Mouse (Mus musculus): ENCODE measurements at regions not wholly inside any gene's neighbourhood (a gene's known extent, or its start where the extent isn't known, plus 50 kb on each side); places are given as distances from the start of the nearest gene placed in this dataset.
"Not testable (repeated sequence)": the region's sequence is repeated elsewhere in the genome, so short reads cannot be mapped to it uniquely, and the experiment has no call there.

DNA sequence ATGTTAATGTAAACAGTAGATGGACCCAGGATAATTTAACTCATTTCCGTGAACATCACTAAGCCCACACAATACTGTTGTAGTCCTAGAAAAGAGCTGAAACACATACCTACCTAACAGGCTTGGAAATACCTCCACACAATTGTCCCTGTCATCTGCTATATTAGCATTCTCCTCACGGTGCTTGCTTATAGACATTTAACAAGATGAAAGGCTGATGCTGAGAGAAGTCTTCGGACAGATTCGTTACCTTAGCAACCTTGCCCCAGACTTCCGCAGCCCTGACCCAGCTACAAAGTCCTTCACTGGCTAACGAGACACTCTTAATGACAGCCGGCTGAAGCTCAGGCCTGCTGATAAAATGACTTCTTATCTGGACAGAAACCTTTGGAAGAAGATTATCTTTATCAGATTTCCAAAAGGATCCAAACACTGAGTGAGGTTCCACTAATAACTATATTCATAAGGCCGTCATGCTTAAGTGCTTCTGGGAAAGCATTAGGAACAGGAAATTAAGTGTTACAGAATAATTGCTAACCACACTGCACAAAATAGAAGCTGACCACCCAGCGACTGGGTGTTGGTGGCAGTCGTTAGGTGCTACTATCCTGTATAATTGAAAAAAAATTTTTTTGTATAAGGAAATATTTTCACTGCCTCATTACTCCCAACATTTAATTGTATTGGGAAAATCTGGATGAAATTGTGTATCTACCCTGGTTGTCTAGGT lies 267.0 kb upstream of the Tmpo start:
- CTCF ChIA-PET: no interaction called here

GRCm38 (mm10) chr10:91443321-91443720 lies 262.2 kb upstream of the Tmpo start:
- CTCF ChIA-PET: no interaction called here

- CTCF ChIA-PET: no interaction called here
Measured at GRCm38 (mm10) chr10:91440051-91440450, 258.9 kb upstream of the Tmpo start.

DNA sequence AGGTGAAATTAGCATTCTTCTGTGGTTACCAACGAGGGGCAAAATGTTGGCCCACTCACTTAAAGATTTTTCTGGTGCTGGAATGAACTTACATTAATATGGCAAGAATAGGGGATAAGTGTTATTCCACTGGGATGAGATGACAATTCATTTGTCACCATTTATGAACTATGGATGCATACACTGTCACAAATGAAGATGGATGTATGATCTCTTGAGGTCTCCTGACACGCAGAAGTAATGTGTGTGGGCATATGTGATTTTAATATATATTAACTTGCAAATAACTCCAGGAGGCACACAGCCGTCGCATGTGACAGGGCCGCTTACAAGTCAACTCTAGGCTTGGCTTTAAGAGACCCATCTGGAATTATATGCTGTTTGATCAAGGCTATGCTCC lies 256.8 kb upstream of the Tmpo start:
- CTCF ChIA-PET: no interaction called here

- CTCF ChIA-PET: no interaction called here
Measured at GRCm38 (mm10) chr10:91436091-91436569, 255.0 kb upstream of the Tmpo start.

DNA sequence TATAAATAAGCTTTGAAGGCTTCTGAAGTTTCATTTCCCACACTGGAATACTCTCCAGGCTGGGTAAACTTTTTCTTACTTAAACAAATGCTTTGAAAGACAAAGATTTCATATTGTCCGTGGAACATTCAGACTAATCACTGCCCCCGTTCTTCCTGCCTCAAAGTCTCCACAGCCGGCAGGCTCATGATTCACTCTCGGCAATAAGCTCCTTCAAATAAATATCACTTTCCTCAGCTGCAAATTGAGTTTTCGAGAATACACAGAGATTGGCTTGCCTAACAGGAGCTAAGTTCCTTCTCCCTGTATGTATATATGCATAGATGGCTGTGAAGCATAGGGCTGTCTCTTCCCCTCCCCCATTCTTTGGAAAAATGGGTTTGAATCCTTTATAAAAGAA lies 249.2 kb upstream of the Tmpo start:
- CTCF ChIA-PET: no interaction called here

- CTCF ChIA-PET: no interaction called here
Measured at GRCm38 (mm10) chr10:91426584-91426983, 245.5 kb upstream of the Tmpo start.

- CTCF ChIA-PET: not testable (repeated sequence)
Measured at GRCm38 (mm10) chr10:91425625-91426385, 244.7 kb upstream of the Tmpo start.

DNA sequence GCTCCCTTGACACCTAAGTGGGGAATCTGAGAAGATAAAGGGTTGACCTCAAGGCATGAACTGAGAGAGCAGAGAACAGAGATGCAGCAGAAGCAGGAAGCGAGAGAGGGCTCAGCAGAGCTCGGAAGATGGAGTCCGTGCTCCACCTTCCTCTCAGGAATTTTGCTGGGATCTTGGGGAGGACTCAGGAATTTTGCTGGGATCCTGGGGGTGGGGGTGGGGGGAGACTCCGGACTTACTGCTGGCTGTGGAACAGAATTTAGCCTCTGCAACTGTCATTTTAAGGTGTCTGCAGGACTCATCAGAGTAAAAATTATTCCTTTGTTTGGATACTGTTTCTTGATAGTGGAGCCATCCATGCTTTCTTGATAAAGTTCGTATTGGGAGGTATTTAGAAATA lies 243.7 kb upstream of the Tmpo start:
- CTCF ChIA-PET: no interaction called here

DNA sequence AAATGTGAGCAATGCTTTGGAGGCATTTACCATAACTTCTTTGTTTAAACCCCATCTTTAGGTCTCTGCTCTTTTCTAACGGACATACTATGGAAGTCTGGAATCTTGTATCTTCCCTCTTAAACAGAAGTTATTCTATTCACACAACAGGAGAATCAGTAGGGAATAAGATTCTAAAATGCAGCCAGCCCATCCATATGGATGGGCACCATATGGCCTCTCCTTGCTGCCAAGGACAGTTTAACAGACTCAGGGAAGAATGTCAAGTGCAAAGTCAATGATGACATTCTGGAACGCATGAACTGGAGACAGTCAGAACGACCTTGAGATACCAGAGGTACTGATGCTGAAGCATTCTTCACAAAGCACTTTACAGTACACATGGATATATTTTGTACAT lies 206.1 kb upstream of the Tmpo start:
- CTCF ChIA-PET: no interaction called here

GRCm38 (mm10) chr10:91384372-91384771 lies 203.3 kb upstream of the Tmpo start:
- CTCF ChIA-PET: no interaction called here

DNA sequence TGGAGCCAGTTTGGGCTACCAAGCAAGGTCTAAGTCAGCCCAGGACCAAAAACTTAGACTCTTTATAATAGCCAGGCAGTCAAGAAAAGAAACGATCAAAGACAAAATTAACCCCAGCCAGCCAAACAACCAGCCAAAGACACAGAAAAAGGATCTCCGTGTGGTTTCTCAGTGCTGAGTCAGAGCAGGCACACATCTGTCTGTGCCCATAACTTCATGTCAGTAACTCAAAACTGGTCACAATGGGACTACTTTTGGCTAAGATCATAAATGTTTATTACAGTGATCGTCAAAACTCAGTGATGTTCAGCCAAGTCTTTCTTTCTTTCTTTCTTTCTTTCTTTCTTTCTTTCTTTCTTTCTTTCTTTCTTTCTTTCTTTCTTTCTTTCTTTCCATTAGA lies 195.6 kb upstream of the Tmpo start:
- CTCF ChIA-PET: no interaction called here

DNA sequence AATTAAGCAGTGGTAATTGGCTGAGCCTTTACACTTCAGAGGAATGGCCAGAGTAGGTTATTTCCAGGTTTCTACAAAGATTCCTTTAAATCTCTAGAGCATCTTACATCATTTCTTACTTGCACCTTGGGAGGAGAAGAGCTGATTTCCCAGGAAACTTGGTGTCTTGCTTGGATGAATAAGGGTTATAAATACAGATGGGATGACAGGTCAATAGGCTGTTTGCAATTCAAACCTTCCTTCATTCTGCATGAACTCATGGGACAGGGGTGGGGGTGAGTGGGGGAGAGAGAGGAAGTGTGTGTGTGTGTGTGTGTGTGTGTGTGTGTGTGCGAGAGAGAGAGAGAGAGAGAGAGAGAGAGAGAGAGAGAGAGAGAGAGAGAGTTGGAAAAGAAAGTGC lies 186.4 kb upstream of the Tmpo start:
- CTCF ChIA-PET: no interaction called here

GRCm38 (mm10) chr10:91362587-91362986 lies 181.5 kb upstream of the Tmpo start:
- CTCF ChIA-PET: no interaction called here

- CTCF ChIA-PET: no interaction called here
Measured at GRCm38 (mm10) chr10:91361621-91362020, 180.5 kb upstream of the Tmpo start.

DNA sequence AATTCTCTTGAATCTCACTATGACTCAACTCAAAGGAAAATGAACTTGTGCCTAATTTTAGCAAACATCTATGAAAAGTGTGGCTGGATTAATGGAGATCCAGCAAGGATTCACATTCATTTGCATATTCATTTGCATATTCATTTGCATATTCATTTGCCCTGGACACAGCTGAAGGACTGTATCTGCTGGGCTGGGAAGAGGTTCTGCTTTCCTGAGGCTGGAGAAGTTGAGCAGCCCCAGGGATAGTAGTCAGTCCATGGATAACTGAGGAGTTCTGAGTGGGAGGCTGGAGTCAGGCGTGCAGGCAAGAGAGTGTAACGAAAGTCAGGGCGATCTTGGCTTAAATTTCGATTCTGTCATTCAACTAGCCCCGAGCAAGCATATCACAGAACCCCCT lies 164.3 kb upstream of the Tmpo start:
- CTCF ChIA-PET: no interaction called here

DNA sequence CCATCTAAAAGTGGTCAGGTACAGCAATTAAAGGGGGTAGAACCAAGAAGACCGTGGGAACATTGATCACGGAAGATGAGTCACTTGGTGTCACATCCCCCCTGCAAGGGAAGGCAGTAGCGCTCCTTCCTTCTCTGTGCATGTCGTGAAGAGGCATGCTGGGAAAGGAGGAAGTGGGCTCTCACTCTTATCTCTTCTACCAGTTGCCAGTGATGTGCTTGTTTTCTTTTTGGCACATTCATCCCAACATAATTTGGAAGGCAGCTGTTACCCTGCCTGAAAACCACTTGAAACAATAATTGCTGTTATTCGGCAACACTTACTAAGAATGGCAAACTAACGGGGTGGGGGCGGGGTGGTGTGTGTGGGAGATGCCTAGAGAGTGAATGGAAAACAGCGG lies 161.0 kb upstream of the Tmpo start:
- CTCF ChIA-PET: no interaction called here

DNA sequence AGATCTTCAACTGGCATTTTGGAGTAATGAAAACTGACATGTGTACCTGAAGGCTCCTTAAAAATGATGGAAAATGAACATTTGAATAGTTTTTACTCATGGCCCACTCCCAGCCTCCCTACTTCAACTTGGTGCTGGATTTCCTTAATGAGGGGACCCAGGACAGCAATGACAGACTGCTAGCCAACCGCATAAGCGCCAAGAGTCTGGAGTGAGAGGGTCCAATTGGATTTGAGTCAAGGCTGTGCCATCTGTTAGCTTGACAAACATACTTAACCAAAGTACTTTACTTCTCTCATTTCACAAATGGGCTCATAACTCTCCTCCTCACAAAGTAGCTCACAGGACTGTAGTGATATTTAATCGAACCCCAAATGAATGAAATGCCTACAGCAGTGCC lies 158.2 kb upstream of the Tmpo start:
- CTCF ChIA-PET: no interaction called here

- CTCF ChIA-PET: no interaction called here
Measured at GRCm38 (mm10) chr10:91326661-91327312, 145.7 kb upstream of the Tmpo start.

DNA sequence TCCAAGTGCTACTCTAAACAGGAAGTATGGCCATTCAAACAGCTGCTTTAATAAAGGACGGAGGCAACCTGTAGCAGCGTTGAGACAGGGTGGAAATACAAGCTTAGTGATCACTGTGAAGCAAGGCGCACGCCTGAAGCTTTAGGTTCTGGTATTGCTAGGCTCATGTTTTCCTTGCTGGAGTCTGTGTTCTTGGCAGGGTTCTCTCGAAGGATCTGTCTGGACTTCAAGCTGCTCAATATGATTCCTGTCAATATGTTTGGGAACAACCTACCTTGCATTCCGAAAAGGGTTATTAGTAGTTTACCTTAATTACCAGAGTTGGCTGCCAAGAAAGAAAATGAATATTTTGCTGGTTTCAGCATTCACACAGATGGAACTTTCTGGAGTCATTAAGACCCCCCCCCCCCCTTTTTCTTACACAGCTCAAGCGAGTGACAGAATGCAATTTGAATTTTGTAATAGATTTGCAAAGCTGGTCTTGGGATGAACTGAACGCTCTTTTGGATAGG lies 145.1 kb upstream of the Tmpo start:
- CTCF ChIA-PET: no interaction called here

GRCm38 (mm10) chr10:91321226-91321625 lies 140.1 kb upstream of the Tmpo start:
- CTCF ChIA-PET: no interaction called here

DNA sequence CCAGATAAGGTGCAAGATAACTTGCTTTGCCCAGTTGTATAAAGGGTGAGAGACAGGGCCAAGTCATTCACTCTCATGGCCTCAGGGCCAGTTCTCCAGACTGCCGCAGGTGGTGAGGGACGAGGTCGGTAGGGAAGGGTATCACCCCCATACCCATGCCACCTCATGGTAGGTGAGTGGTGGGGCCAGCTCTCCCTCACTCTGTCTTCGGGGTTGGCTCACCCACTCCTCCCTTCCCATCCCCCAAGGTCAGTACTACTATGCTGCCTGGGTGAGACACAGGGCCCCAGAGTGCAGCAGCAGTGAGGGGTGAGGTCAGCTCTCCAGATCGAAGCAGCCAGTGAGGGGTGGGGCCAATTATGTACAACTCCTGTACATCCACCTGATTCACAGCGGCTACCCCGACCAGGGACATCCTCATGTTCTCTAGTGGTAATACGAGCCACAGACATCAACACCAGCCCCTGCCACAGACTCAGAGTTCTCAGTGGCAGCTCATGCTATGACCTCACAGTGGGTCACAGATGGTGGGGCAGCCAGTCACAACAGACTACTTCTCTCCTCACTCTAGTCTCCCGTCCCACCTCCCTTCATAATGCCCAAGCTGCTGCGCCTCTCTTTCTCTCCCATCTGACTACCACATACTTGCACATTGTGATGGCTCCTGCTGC lies 138.5 kb upstream of the Tmpo start:
- CTCF ChIA-PET: no interaction called here

Data from spleen, embryonic (tissue).